Mouse (Mus musculus) 3134 (cell line): ENCODE data around the gene Foxd1.

ENCODE experiments used
- DNase-seq: peaks from one replicate; pipeline ENCODE4 v3.0.0-alpha.2; 2011; ENCODE audit warnings: low spot score; ENCODE audit not compliant: insufficient read length; ENCODE audit errors: extremely low read depth

The Foxd1 gene

GRCm38 (mm10) chr13:98383911-98384498 is 30.0 kb downstream of the Foxd1 start:
- no peak for DNase-seq

- DNase-seq: no peak
Measured at GRCm38 (mm10) chr13:98385877-98386276, 31.8 kb downstream of the Foxd1 start.

GRCm38 (mm10) chr13:98389092-98389491 is 35.0 kb downstream of the Foxd1 start:
- no peak for DNase-seq

DNA sequence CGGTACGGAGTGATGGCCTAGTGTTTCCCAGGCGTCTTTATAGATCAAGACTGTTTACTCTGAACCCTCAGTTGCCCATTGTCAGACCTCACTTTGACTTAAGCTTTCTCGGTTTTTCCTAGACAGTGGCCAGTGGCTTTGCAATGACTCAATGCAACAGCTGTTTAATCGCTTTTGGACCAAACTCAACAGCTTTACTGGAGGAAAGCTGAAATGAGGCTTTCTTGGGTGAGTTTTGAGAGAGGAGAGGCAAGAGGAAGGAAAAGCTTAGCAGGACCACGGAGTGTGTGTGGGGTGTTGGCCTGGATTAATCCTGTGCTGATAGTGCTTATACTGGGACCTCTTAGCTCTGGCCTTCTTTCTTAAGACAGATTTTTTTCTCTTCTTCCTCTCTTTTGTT is 36.3 kb downstream of the Foxd1 start:
- no peak for DNase-seq

DNA sequence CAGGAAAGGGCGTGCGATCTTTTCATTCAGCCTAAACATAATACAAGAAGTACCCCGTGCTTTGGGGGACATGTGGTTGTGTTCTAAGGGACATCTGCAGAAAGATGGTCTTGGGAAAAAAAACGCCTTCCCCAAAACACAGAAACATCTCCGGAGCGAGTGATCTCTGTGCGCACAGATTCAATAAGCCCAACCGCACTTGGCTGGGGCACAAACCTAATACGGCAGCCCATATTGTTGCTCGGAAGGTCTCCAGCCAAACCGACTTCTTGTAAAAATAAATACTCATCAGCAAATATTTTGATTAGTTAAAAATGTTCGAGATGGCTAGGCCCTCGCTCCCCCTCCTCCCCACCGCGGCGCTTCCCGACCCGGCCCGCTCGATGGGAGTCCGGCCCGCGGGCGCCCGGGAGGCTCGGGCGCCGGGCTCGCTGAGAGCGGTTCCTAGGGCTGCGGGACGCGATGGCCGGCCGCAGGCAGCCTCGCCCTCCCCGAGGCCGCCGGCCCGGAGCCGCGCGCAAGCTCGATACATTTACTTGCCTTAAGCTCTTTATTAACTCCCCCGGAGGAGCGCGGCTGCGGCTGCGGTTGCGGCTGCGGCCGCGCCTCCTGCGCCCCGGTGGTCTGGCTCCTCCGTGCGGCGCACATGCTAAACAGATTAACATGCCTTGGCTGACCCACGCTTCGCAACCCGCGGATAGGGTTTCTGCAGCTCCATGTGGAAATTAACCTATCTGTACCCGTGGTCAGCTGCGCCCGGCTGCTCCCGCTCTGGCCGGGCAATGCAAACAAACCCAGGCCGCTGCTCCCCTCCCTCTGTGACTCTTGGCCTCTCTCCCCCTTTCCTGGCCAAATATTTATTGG is 37.0 kb downstream of the Foxd1 start:
- peak; percentile 73 for DNase-seq

DNA sequence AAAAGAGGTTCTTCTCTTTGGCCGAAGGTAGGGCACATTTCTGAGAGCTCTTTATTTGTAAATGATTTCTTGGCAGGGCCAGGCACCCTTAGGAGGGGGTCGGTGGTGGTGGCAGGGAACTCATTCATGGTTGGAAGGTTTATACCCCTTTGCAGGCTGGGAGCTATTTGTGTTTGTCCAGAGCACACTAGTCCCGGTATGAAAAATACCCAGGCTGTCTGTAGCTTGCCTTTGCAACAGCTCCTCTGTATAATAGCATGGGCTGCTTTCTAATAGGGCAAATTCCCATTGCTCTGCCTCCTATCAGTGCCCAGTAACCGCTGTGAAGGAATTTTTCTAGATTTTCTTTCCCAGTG is 37.6 kb downstream of the Foxd1 start:
- no peak for DNase-seq

GRCm38 (mm10) chr13:98392031-98392430 is 38.0 kb downstream of the Foxd1 start:
- DNase-seq: no peak

DNA sequence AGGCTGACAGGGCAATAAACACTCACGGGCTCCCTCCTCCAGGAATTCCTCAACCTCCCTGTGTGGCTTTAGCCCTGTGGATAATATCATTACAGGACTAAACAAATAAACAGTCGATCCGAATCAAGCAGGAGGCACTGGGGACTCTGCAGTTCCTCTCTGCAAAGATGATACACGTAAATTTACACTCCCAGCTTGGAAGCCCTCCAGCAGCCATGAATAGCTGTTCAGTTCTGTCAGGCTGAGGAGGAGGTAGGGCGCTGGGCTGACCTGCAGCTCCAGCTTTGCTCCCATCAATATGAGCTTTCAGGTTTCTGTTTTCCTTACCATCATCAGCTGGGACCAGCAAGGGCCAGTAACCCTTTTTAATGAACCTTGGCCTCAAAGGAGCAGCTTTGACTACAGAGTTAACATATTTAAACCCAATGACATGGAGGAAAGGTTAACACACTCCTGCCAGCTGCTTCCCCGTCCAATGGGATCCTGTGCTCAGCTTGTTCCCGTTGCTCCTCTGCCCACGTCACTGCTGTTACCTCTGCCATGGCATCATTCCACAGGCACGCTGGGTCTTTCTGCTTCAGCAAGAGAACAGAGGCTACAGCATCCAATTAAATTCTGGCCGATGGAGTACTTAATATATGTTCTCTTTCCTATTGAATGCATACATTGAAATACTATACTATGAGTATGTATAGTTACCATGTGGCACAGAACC is 39.5 kb downstream of the Foxd1 start:
- DNase-seq: peak; percentile 7
